Mouse (Mus musculus) lung, postnatal 25 days (tissue): ENCODE results near the gene 4933424G06Rik.

Experiments
- DNase-seq: peaks from one replicate; pipeline ENCODE4 v3.0.0; 2022; ENCODE audit warnings: low spot score

4933424G06Rik gene

GRCm38 (mm10) chr1:36769951-36770350, 60.0 kb downstream of the 4933424G06Rik start:
- no peak for DNase-seq

DNA sequence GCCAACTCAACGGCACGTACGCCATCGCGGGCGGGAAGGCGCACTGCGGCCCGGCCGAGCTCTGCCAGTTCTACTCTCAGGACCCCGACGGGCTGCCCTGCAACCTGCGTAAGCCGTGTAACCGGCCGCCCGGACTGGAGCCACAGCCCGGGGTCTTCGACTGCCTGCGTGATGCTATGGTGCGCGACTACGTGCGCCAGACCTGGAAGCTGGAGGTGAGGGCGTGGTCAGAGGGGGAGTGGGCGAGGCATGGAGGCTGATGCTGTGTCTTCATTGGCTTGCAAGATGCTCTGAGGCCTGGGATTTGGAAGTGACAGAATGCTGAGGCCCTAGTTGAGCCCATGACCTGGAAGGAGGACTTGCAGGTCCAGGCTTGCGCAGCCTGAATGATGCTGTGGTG, 61.0 kb downstream of the 4933424G06Rik start:
- DNase-seq: no peak

- DNase-seq: no peak
Measured at GRCm38 (mm10) chr1:36772198-36772934, 62.4 kb downstream of the 4933424G06Rik start.

GRCm38 (mm10) chr1:36780793-36781192, 70.8 kb downstream of the 4933424G06Rik start:
- DNase-seq: no peak

- no peak for DNase-seq
Measured at GRCm38 (mm10) chr1:36782476-36782875, 72.5 kb downstream of the 4933424G06Rik start.

GRCm38 (mm10) chr1:36784365-36785134, 74.6 kb downstream of the 4933424G06Rik start:
- DNase-seq: peak; percentile 76

DNA sequence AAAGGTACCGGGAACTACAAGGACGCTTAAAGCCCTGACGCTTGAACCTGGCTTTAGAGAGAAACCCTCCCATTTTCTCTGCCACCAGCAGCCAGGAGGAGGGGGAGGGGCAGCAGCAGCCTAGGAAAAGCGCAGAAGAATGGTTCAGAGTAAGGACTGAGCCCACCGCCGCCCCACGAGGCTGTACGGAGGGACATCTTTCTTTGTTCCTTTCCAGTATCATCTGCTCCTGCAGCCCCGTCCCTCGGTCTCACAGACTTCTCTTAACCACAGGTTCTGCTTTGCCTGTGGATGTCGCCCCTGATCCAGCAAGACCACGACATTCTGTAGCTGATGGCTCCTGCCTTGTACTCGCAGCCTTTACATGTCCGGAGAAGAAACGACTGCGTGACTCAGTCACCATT, 75.3 kb downstream of the 4933424G06Rik start:
- no peak for DNase-seq

DNA sequence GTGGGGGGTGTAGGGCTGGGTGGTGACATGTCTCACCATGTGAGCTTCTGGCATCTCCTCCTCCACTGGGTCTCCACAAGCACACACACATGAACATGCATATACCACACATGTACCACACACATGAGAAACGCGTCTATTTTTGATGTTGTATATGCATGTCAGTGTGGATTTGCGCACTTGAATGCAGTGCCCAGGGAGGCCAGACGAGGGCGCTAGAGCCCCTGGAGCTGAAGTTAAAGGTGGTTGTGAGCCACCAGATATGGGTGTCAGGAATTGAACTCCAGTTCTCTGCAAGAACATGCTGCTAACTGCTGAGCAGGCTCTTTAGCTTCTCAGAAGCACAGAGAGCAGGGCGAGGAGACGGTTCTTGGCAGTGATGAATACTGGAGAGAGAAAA, 76.4 kb downstream of the 4933424G06Rik start:
- DNase-seq: no peak

DNA sequence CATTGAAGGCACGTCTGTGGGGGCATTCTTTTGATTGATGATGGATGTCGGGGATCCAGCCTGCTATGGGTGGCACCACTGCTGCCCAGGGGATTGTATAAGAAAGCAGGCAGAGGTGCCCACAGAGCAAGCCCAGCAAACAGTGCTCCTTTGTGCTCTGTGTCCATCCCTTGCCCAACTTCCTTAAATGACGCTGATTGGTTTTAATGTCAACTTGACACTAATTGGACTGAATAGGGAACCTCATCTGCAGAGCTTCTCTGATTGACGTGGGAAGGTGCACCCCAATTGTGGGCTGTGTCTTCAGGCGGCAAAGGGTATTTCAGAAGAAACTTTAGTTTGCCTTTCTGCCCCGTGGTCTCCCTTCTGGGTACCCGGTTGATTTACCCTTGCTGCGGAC, 79.5 kb downstream of the 4933424G06Rik start:
- DNase-seq: no peak

DNA sequence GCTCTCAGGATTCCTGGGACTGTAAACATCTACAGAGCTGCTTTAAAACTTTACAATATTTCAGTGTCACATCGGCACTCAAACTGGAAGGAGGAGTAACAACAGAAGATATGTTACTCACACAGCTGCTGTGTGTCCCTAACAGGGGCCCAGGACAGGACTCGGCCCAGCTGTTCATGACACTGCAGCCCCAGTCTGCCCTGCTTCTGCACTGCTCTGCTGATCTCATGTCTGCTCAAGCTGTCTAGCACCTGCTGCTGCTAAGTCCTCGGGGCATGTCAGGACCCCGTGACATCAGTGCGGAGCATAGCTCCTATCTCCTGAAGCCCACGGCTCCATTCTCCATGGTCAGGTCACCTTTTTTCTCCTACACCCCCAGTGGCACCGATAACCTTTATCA, 86.8 kb downstream of the 4933424G06Rik start:
- no peak for DNase-seq

- peak; percentile 4 for DNase-seq
Measured at GRCm38 (mm10) chr1:36797481-36797880, 87.5 kb downstream of the 4933424G06Rik start.

GRCm38 (mm10) chr1:36800379-36801011, 90.5 kb downstream of the 4933424G06Rik start:
- no peak for DNase-seq

- DNase-seq: no peak
Measured at GRCm38 (mm10) chr1:36804259-36804658, 94.3 kb downstream of the 4933424G06Rik start.

GRCm38 (mm10) chr1:36804833-36805232, 94.9 kb downstream of the 4933424G06Rik start:
- no peak for DNase-seq

GRCm38 (mm10) chr1:36806181-36806905, 96.4 kb downstream of the 4933424G06Rik start:
- DNase-seq: no peak

- DNase-seq: no peak
Measured at GRCm38 (mm10) chr1:36807086-36807485, 97.1 kb downstream of the 4933424G06Rik start.
